ENCODE assay signal across 9 mouse cellular contexts in the genomic region with DNA sequence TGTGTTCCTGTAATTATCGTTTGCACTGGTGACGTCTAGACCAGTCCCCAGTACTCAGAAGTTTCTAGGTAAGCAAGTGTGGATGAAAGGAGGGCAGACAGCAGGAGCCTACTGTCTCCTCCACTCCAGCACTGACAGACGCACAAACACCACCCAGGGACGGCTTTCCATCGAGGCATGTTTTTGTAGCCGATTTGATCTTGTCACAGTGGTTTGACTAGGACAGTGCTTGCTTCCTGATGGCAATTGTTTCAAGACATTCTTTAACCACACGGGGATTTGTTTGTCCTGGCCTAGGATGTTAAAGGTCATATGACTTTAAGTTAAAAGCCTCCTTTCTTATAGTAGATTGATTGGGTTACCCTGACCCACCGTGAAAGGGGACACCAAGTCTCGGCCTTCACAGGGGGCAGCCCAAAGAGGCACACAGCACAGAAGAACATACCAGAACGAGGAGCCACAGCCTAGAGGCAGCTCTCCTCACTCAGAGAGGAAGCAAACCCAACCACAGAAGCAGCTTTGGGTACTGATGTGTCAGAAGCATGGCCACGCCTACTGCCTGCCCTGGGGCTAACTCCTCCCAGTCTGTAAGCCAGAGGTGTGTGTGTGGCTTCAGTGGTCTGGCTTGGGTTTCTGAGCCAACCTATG. TPM values are rescaled to one million over a fixed set of nuclear protein-coding genes. Genes with fewer than 3 reads are reported as not detected.
DNase-seq lines count a peak whose midpoint lies in the region; ATAC-seq lines count a peak whose summit lies in the region.
"Had no signal": no experiment of that assay in that cellular context is flagged by ENCODE, and none has a peak within 500 bp of the region (broad histone marks: within the 10 kb centered on the region; RNA-seq: fewer than 3 reads in every experiment).

No protein-coding gene starts in this region.

- H3K9ac ChIP-seq in liver, embryonic 16.5 days (ENCODE audit: low read depth, low read length): no peak overlapping the region
- H3K9ac ChIP-seq: heart, embryonic 15.5 days had no signal

- H3K4me2 ChIP-seq in liver, embryonic 16.5 days (ENCODE audit: low read depth, low read length): peak overlapping the region; percentile 15; the same call in 1 of the 2 replicates
- H3K4me2 ChIP-seq: heart, embryonic 15.5 days had no signal

- no peaks in the 10 kb centered on the region for H3K36me3 ChIP-seq in liver, embryonic 16.5 days (ENCODE audit: control insufficient read depth, insufficient read depth)
- H3K36me3 ChIP-seq: heart, embryonic 15.5 days had no signal

- peak; percentile 14 for DNase-seq in adrenal gland, adult 2 months
- no peak for DNase-seq in adrenal gland, postnatal 4 days (ENCODE audit: low spot score in 2 of 2)
- DNase-seq in spleen, postnatal 4 days (ENCODE audit: low spot score in 2 of 2): peak; percentile 72 to 81
- no peak for DNase-seq in cerebellum, adult 9-10 months
- DNase-seq in adrenal gland, adult 8-10 months: no peak
- no peak for DNase-seq in frontal cortex, postnatal 25 days (ENCODE audit: low spot score in 2 of 2)

- peaks cover 7% of the 10 kb centered on the region for H3K4me1 ChIP-seq in liver, embryonic 16.5 days (ENCODE audit: control insufficient read depth, low read depth, low read length)

- peak; percentile 97 for ATAC-seq in common myeloid progenitor, adult 5-6 weeks (replicated peaks; ENCODE audit: low read depth, poor library complexity, severe bottlenecking)
- ATAC-seq in liver, embryonic 16.5 days (ENCODE audit: low read depth): peak; percentile 67

- no peaks in the 10 kb centered on the region; the same call in none of the 2 replicates for H3K27me3 ChIP-seq in liver, embryonic 16.5 days (ENCODE audit: control insufficient read depth, insufficient read depth, low read depth, low read length)
- H3K27me3 ChIP-seq: heart, embryonic 15.5 days had no signal

- 14% methylated on average over 11 of the region's 11 CpGs for WGBS in liver, embryonic 16.5 days (ENCODE audit: insufficient replicate concordance)

- H3K9me3 ChIP-seq in liver, embryonic 16.5 days (replicated peaks; ENCODE audit: control insufficient read depth, low read length): no peaks in the 10 kb centered on the region
- H3K9me3 ChIP-seq: heart, embryonic 15.5 days had no signal

- no peak overlapping the region for H3K27ac ChIP-seq in liver, embryonic 16.5 days (ENCODE audit: low read length)
- H3K27ac ChIP-seq: heart, embryonic 15.5 days had no signal

- H3K4me3 ChIP-seq in liver, embryonic 16.5 days (ENCODE audit: low read depth, low read length): no peak overlapping the region
- H3K4me3 ChIP-seq: heart, embryonic 15.5 days had no signal

RNA-seq across cellular contexts. Expression of gene Celsr1, which starts 51.7 kb away (rescaled TPM):
- total RNA-seq in adrenal gland, adult 2 months (2021): 1 to 10 TPM; 4.7 to 7.7 TPM
- 1.2 and 1.8 TPM in 2 replicates for polyA plus RNA-seq in adrenal gland, adult 2 months (2012; rRNA removed)
- total RNA-seq in adrenal gland, postnatal 4 days (2021): 10 to 100 TPM; 11.0 to 14.8 TPM
- total RNA-seq in common myeloid progenitor, adult 5-6 weeks (2017): 3.3 and 3.6 TPM in 2 replicates
- 0.02 and 0.09 TPM in 2 replicates for polyA plus RNA-seq in liver, embryonic 16.5 days (2015; fragmentation: Nextera tagmentation; extraction: Ambion mirVana)
- 10 to 100 TPM in 2 of 4 experiments, 1 to 10 TPM in 2; 5.2 to 16.1 (median 8.7) TPM for total RNA-seq in adrenal gland, adult 8-10 months (2022)

Comparison
In these comparisons a context has a peak if more than half of its experiments do, and no peak if none do; other contexts are left out.
1. DNase-seq: peak in adrenal gland, adult 2 months (single experiment) and spleen, postnatal 4 days (2 of 2); none in adrenal gland, postnatal 4 days (0 of 2), cerebellum, adult 9-10 months (single experiment), adrenal gland, adult 8-10 months (single experiment) and frontal cortex, postnatal 25 days (0 of 2).